Mouse (Mus musculus): ENCODE measurements around the gene Vmn1r4. TPM values are rescaled to one million over a fixed set of nuclear protein-coding genes. Genes with fewer than 3 reads are reported as not detected.

Vmn1r4 gene
- total RNA-seq (2021) = under 1 TPM in 1 of 2 experiments, not detected in 1; 0.21 TPM
- long read RNA-seq, experiment 1 = 0 reads
- long read RNA-seq, experiment 2 = 0 reads

- DNase-seq = peak; percentile 93
These were observed at the start of gene Vmn1r4, which contains the start of gene Nt5c3 for GRCm38 (mm10) chr6:56923726-56924707. Gene Vmn1r4 (plus strand): TSS chr6:56924015. Gene Nt5c3 (minus strand): TSS chr6:56923932.

DNA sequence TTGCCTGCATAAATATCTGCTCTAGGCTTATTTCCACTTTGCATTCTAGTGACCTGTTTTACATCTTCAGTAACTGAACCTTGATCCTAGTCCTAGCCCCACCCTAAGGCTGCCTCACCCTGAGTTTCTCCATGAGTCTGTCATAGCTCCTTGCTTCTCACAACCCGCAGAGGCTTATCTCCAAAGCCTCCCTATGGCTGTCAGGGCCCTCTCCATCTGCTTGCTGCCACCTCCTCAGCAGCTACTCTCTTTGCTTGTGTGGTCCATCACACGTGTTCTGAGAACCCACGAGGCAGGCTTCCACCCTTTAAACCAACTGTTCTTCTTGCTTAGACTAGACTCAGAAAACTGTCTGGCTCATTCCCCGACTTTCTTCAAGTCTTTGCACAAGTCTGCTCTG is 46.9 kb upstream of the Vmn1r4 start:
- DNase-seq = no peak

GRCm38 (mm10) chr6:56877985-56878384 is 45.8 kb upstream of the Vmn1r4 start:
- no peak for DNase-seq

DNA sequence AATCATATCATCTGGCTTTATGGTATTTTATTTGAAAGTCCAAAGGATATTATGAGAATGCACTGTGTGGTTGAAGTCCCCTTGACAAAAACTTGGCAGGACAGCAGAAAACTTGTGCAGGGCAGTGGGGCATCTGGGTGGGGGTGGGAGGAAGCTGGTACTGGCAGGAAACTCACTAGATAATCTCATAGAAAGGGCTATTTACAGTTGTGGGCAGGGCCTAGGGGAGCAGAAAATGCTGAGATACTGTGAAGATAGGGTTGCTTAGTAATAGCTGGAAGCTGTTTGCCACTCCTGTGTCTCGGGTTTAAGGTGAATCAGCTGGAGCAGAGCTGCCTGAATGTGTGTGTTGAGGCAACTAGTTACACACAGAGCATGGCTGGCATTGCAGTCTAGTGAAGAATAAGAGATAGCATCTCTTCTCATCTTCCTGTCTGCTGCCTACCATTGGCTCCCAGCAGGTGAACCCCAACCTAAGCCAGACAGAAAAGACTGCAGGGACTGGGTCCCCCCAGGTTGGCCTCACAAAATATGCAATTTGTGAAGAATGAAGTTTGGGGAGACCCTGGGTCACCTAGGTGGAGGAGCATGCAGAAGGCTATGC is 44.4 kb upstream of the Vmn1r4 start:
- DNase-seq = no peak

GRCm38 (mm10) chr6:56888561-56888960 is 35.3 kb upstream of the Vmn1r4 start:
- DNase-seq = peak; percentile 50

GRCm38 (mm10) chr6:56890762-56891161 is 33.1 kb upstream of the Vmn1r4 start:
- no peak for DNase-seq

GRCm38 (mm10) chr6:56899601-56900000 is 24.2 kb upstream of the Vmn1r4 start:
- DNase-seq = peak; percentile 57

DNA sequence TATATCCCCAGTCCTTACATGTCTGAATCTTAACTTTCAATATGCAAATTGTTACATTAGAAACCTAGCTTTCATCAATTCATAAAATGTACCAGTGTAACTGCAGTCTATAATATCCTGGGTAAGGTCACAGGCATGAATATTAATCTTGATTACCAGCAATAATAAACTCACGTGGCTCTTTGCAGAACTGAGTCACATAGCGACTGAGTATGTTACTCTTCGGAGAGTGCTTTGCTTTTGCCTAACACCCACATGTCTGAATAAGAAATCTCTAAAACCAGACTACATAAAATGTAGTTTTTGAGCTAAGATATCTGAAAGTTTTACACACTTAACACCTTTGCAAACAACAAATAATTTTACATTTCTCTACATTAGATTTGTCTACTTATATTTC is 22.5 kb upstream of the Vmn1r4 start:
- no peak for DNase-seq

GRCm38 (mm10) chr6:56901824-56902386 is 21.9 kb upstream of the Vmn1r4 start:
- DNase-seq = peak; percentile 52

DNA sequence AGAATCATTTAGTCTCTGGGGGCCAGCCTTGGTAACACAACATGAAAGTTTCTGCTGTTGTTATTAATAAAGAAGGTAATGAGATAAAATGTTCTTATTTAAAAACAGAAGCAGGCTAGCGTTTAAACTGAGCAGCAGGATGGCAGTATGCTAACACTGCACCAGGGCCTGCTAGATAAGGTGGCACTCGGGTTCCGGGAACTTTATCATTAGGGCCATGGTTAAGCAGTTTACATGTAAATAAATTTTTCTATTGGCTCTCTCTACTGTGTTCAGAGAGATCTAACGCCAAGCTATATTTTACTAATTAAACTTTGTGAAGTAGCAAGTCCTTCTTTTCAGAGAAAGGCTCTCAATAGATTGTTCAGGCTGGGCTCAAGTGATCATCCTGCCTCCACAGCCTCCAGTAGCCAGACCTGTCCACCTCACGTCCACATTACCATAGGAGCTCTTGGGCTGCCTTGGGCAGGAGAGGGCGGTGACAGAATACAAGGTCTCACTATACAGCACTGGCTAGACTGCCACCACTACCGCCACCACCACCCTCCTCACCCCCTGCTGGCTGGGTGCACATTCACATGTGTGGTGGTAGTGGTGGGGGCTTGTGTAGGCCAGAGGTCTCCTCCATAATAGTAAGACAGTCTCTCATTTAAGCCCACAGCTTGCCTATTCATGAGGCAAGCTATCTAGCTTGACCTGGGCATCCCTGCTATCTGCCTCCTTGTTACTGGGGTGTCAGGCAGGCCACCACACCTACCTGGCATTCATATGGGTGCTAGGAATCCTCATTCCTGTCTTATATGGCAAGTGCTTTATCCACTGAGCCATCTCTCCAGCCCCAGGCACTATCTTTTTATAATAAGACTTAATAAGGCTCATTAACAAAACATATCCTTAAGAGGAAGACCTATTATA is 21.0 kb upstream of the Vmn1r4 start:
- DNase-seq = no peak

- DNase-seq = no peak
These were observed 20.0 kb upstream of the Vmn1r4 start for GRCm38 (mm10) chr6:56903831-56904230.

- no peak for DNase-seq
These were observed 19.5 kb upstream of the Vmn1r4 start for GRCm38 (mm10) chr6:56904330-56904729.

GRCm38 (mm10) chr6:56904982-56905381 is 18.8 kb upstream of the Vmn1r4 start:
- no peak for DNase-seq

DNA sequence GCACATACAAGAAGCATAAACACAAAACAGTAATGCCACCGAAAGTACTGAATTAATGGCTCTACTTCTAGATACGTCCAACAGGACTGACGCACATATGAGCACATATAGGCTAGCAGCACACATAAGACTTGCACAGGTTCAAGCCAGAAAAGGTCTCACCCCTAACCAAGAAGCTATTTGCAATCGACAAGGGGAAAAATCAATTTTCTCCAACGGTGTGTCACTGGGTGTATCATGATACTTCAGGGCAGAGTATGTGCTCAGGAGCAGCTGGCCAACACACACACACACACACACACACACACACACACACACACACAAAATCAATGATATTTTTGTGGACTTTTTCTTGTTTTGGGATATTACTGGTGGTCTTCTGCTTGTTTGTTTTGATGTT is 18.3 kb upstream of the Vmn1r4 start:
- DNase-seq = no peak

GRCm38 (mm10) chr6:56906121-56906846 is 17.5 kb upstream of the Vmn1r4 start:
- DNase-seq = no peak

DNA sequence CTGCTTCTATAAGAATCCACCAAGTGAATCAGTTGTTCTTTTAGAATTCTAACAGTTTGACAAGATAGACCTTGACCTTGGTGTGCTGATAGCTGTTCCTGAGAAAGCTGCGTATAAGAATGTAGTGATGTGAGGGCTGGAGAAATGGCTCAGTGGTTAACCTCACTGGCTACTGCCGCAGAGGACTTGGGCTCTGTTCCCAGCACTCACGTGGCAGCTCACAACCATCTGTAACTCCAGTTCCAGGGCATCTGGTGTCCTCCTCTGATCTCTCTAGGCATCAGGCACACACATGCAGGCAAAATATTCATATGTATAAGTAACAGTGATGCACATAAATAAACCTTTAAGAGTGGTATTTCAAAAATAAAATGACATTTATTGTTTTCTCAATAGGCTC is 15.8 kb upstream of the Vmn1r4 start:
- no peak for DNase-seq

GRCm38 (mm10) chr6:56908397-56908796 is 15.4 kb upstream of the Vmn1r4 start:
- DNase-seq = no peak

DNA sequence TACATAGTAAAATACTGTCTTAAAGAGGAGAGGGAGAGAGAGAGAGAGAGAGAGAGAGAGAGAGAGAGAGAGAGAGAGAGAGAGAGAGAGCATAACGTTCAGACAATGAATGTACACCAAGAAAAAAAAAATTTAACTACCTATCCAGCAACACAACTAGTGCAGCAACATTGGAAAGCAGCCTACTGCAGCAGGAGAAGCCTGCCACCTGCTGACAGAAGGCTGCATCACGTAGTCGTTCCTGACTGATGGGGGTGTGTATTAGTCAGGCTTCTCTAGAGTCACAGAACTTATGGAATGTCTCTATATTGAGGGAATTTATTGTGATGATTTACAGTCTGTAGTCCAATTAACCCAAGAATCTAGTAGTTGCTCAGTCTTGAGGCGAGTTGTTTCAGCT is 14.9 kb upstream of the Vmn1r4 start:
- peak; percentile 25 for DNase-seq

- no peak for DNase-seq
These were observed 12.9 kb upstream of the Vmn1r4 start for GRCm38 (mm10) chr6:56910910-56911309.

DNA sequence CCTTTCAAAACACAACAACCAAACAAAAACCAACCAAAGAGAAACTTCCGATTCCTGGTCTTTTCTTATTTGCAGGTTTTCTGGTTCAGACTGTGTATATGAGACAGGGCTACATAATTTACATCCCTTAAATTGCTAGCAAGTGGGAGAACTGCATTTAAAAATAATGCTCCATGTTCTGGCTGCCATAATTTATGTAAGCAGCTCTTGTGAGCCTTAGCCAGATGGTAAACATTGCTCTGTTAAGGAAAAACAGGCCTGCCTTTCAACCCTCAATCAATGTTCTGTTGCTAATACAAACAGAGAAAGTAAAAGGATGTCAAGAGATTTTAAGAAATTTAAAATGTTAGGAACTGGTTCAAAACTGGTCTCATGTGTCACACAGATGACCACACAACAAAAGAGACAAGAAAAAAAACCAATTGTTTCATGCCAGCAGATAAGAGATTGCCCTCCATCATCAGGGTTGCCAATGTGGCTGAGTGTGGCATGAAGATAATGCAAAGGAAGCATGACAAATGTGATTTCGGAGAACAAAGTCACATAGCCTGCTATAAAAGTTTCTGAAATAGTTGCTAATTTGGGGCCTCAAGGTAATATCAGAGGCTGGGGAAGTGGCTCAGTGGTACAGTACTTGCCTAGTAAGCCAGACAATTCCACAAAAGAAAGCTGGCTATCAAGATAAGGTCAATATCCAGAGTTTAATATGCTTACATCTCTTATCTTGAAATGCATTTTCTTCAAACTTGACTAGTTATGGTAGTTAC is 10.5 kb upstream of the Vmn1r4 start:
- DNase-seq = no peak

Measured in gastrocnemius, postnatal 25 days (tissue).